Mouse (Mus musculus) stomach, postnatal 0 days (tissue): ENCODE data around the gene Ptk6.

Experiments
- CTCF ChIP-seq: IDR thresholded peaks from 2 replicates; pipeline ENCODE4 v1.5.1; 2016; ENCODE audit warnings: antibody characterized with exemption, low read depth, mild to moderate bottlenecking, moderate library complexity
- EP300 ChIP-seq: optimal IDR thresholded peaks from 2 replicates; pipeline ENCODE3; 2016; ENCODE audit warnings: antibody characterized with exemption

GRCm38 (mm10) chr2:181220361-181220760 lies 17.8 kb upstream of the Ptk6 start:
- TF ChIP-seq EP300 (no peak), CTCF (no peak)
